Mouse (Mus musculus): ENCODE data around the gene Olfr213. TPM values are rescaled to one million over a fixed set of nuclear protein-coding genes. Genes with fewer than 3 reads are reported as not detected.

The Olfr213 gene
- polyA plus RNA-seq, 1 experiment from 2014 or later = not detected

Other genes starting within 250 kb of the Olfr213 start
- 30.1 and 30.5 TPM in 2 replicates for gene March8, start 200.4 kb upstream of the Olfr213 start, polyA plus RNA-seq (2015; fragmentation: Nextera tagmentation; extraction: Ambion mirVana)
- gene Alox5, start 77.3 kb upstream of the Olfr213 start, polyA plus RNA-seq (2015; fragmentation: Nextera tagmentation; extraction: Ambion mirVana) = 2.3 TPM in 2 replicates
- gene Olfr211, start 49.4 kb upstream of the Olfr213 start, polyA plus RNA-seq (2015; fragmentation: Nextera tagmentation; extraction: Ambion mirVana) = not detected in 2 replicates
- not detected in 2 replicates for gene Olfr212, start 31.9 kb upstream of the Olfr213 start, polyA plus RNA-seq (2015; fragmentation: Nextera tagmentation; extraction: Ambion mirVana)
- gene Gm5580, start 12.7 kb downstream of the Olfr213 start, polyA plus RNA-seq (2015; fragmentation: Nextera tagmentation; extraction: Ambion mirVana) = 0.31 and 1.2 TPM in 2 replicates
- gene Olfr214, start 15.8 kb downstream of the Olfr213 start, polyA plus RNA-seq (2015; fragmentation: Nextera tagmentation; extraction: Ambion mirVana) = not detected in 2 replicates
- not detected in 2 replicates for gene Olfr215, start 45.7 kb downstream of the Olfr213 start, polyA plus RNA-seq (2015; fragmentation: Nextera tagmentation; extraction: Ambion mirVana)
- 138 and 139 TPM in 2 replicates for gene Zfp422, start 90.5 kb downstream of the Olfr213 start, polyA plus RNA-seq (2015; fragmentation: Nextera tagmentation; extraction: Ambion mirVana)
- gene Depp1, start 112.2 kb downstream of the Olfr213 start, polyA plus RNA-seq (2015; fragmentation: Nextera tagmentation; extraction: Ambion mirVana) = 31.0 and 31.8 TPM in 2 replicates
- gene Rassf4, start 135.5 kb downstream of the Olfr213 start, polyA plus RNA-seq (2015; fragmentation: Nextera tagmentation; extraction: Ambion mirVana) = 14.1 and 14.8 TPM in 2 replicates
- gene Tmem72, start 178.5 kb downstream of the Olfr213 start, polyA plus RNA-seq (2015; fragmentation: Nextera tagmentation; extraction: Ambion mirVana) = 0.05 and 0.15 TPM in 2 replicates

All from embryonic facial prominence, embryonic 15.5 days (tissue).